Mouse (Mus musculus) hindbrain, embryonic 12.5 days (tissue): ENCODE results near the gene Ncbp1. TPM values are rescaled to one million over a fixed set of nuclear protein-coding genes. Genes with fewer than 3 reads are reported as not detected.
"Not testable (repeated sequence)": the region's sequence is repeated elsewhere in the genome, so short reads cannot be mapped to it uniquely, and the experiment has no call there.

ENCODE experiments used
- ATAC-seq: fragments of 200-750 bp; cut with Nextera tagmentation; 2 replicates; pipeline ENCODE4 v1.8.0; 2017; ENCODE audit warnings: moderate TSS enrichment; ENCODE audit not compliant: low FRiP score
- H3K27ac ChIP-seq: fragments of 300-500 bp; sonication (generic); 2 replicates; pipeline ENCODE4 v1.5.1; 2016; ENCODE audit warnings: mild to moderate bottlenecking
- H3K27me3 ChIP-seq: fragments of 300-500 bp; sonication (generic); 2 replicates; pipeline ENCODE4 v1.6.1; 2016; ENCODE audit warnings: mild to moderate bottlenecking
- H3K36me3 ChIP-seq: fragments of 300-500 bp; sonication (generic); 2 replicates; pipeline ENCODE4 v1.6.1; 2016; ENCODE audit warnings: mild to moderate bottlenecking
- H3K4me1 ChIP-seq: fragments of 300-500 bp; sonication (generic); 2 replicates; pipeline ENCODE4 v1.6.1; 2016
- H3K4me2 ChIP-seq: fragments of 300-500 bp; sonication (generic); replicated peaks from 2 replicates; pipeline ENCODE4 v1.6.1; 2016; ENCODE audit warnings: mild to moderate bottlenecking
- H3K4me3 ChIP-seq: fragments of 300-500 bp; sonication (generic); 2 replicates; pipeline ENCODE4 v1.5.1; 2016; ENCODE audit warnings: mild to moderate bottlenecking
- H3K9ac ChIP-seq: fragments of 300-500 bp; sonication (generic); 2 replicates; pipeline ENCODE4 v1.6.1; 2016; ENCODE audit warnings: mild to moderate bottlenecking, moderate library complexity
- H3K9me3 ChIP-seq: fragments of 300-500 bp; sonication (generic); replicated peaks from 2 replicates; pipeline ENCODE4 v1.6.1; 2016; ENCODE audit warnings: mild to moderate bottlenecking
- WGBS: fragments of 180-500 bp; shearing (Covaris S2); methylation state at CpG from one replicate; pipeline ENCODE4 v1.1.7; 2016; 5-methylcytosine and 5-hydroxymethylcytosine counted together
- polyA plus RNA-seq: library from polyadenylated mRNA; unstranded; fragments of >200 nt; fragmentation: Nextera tagmentation; extraction: Ambion mirVana; gene quantifications from 2 replicates; pipeline ENCODE4 v1.2.1, GENCODE M21; 2016

Ncbp1 gene
- polyA plus RNA-seq, 1 experiment from 2014 or later = 102 TPM

- no peaks in the 10 kb centered on the region for H3K4me1 ChIP-seq
- 89% methylated on average over 9 of the region's 9 CpGs for WGBS
- no peaks in the 10 kb centered on the region for H3K9me3 ChIP-seq
- no peak for ATAC-seq
- H3K9ac ChIP-seq = no peak overlapping the region
- H3K4me3 ChIP-seq = no peak overlapping the region
- peaks cover 80% of the 10 kb centered on the region for H3K36me3 ChIP-seq
- H3K4me2 ChIP-seq = no peak overlapping the region
- no peaks in the 10 kb centered on the region for H3K27me3 ChIP-seq
- H3K27ac ChIP-seq = no peak overlapping the region
Measured at GRCm38 (mm10) chr4:46185890-46186289, 47.5 kb downstream of the Ncbp1 start.

GRCm38 (mm10) chr4:46186466-46186865 lies 48.1 kb downstream of the Ncbp1 start:
- no peak overlapping the region for H3K4me2 ChIP-seq
- no peaks in the 10 kb centered on the region for H3K27me3 ChIP-seq
- ATAC-seq = no peak
- H3K4me3 ChIP-seq = no peak overlapping the region
- H3K36me3 ChIP-seq = peaks cover 77% of the 10 kb centered on the region
- H3K9ac ChIP-seq = no peak overlapping the region
- H3K9me3 ChIP-seq = no peaks in the 10 kb centered on the region
- no peaks in the 10 kb centered on the region for H3K4me1 ChIP-seq
- WGBS = 71% methylated on average over 3 of the region's 3 CpGs
- H3K27ac ChIP-seq = no peak overlapping the region

- not testable (repeated sequence) for H3K4me2 ChIP-seq, H3K27ac ChIP-seq, H3K27me3 ChIP-seq, ATAC-seq, H3K9ac ChIP-seq, H3K9me3 ChIP-seq, H3K4me3 ChIP-seq
- H3K36me3 ChIP-seq = peaks cover 28% of the 10 kb centered on the region
- peaks cover 19% of the 10 kb centered on the region for H3K4me1 ChIP-seq
Measured at GRCm38 (mm10) chr4:46192011-46192410, 53.6 kb downstream of the Ncbp1 start.

- Histone ChIP-seq H3K4me3 (peak within 1 kb of the TSS; percentile 94), H3K9me3 (no peaks in the 10 kb centered on the region), H3K9ac (peak within 1 kb of the TSS; percentile 95), H3K27ac (peak within 1 kb of the TSS; percentile 93), H3K4me1 (peaks cover 19% of the 10 kb centered on the region), H3K4me2 (peak within 1 kb of the TSS; percentile 59), H3K36me3 (0 out of 2 replicates have a peak, but pooled peaks cover 2% of the 10 kb centered on the region), H3K27me3 (peaks cover 6% of the 10 kb centered on the region)
- ATAC-seq = peak; percentile 94
- under 1% methylated on average over 68 of the region's 70 CpGs for WGBS
Measured at GRCm38 (mm10) chr4:46195781-46196487, 57.5 kb downstream of the Ncbp1 start, which contains the start of gene Xpa. Xpa (minus strand) TSS chr4:46196311.

GRCm38 (mm10) chr4:46196513-46196912 lies 58.1 kb downstream of the Ncbp1 start:
- Histone ChIP-seq H3K4me1 (peaks cover 19% of the 10 kb centered on the region), H3K27ac (peak overlapping the region; percentile 93), H3K27me3 (peaks cover 8% of the 10 kb centered on the region), H3K36me3 (no peaks in the 10 kb centered on the region), H3K4me2 (peak overlapping the region; percentile 59), H3K9me3 (no peaks in the 10 kb centered on the region), H3K9ac (peak overlapping the region; percentile 95), H3K4me3 (peak overlapping the region; percentile 94)
- 46% methylated on average over 6 of the region's 6 CpGs for WGBS
- ATAC-seq = peak; percentile 27

GRCm38 (mm10) chr4:46198064-46198463 lies 59.7 kb downstream of the Ncbp1 start:
- H3K27me3 ChIP-seq = peaks cover 19% of the 10 kb centered on the region
- no peaks in the 10 kb centered on the region for H3K36me3 ChIP-seq
- no peaks in the 10 kb centered on the region for H3K9me3 ChIP-seq
- WGBS = 73% methylated on average over 5 of the region's 5 CpGs
- H3K4me1 ChIP-seq = peaks cover 26% of the 10 kb centered on the region
- H3K9ac ChIP-seq = no peak overlapping the region
- no peak overlapping the region for H3K4me2 ChIP-seq
- H3K27ac ChIP-seq = no peak overlapping the region
- no peak overlapping the region for H3K4me3 ChIP-seq
- no peak for ATAC-seq

GRCm38 (mm10) chr4:46201834-46202561 lies 63.6 kb downstream of the Ncbp1 start:
- Histone ChIP-seq H3K9ac (peak overlapping the region; percentile 58; the same call in 1 of the 2 replicates), H3K27me3 (peaks cover 24% of the 10 kb centered on the region), H3K36me3 (no peaks in the 10 kb centered on the region), H3K27ac (no peak overlapping the region), H3K4me1 (peaks cover 7% of the 10 kb centered on the region), H3K9me3 (no peaks in the 10 kb centered on the region; the same call in 1 of the 2 replicates), H3K4me3 (peak overlapping the region; percentile 30), H3K4me2 (peak overlapping the region; percentile 55)
- WGBS = 8% methylated on average over 7 of the region's 7 CpGs
- ATAC-seq = peak; percentile 67

- Histone ChIP-seq H3K9me3 (no peaks in the 10 kb centered on the region; the same call in 1 of the 2 replicates), H3K27me3 (peaks cover 24% of the 10 kb centered on the region), H3K27ac (peak overlapping the region; percentile 62), H3K9ac (peak overlapping the region; percentile 58), H3K4me1 (peaks cover 7% of the 10 kb centered on the region), H3K4me3 (peak overlapping the region; percentile 30), H3K36me3 (no peaks in the 10 kb centered on the region), H3K4me2 (peak overlapping the region; percentile 55)
- peak; percentile 67 for ATAC-seq
- WGBS = 6% methylated on average over 23 of the region's 23 CpGs
Measured at GRCm38 (mm10) chr4:46202562-46203126, 64.2 kb downstream of the Ncbp1 start.

- Histone ChIP-seq H3K9ac (no peak overlapping the region), H3K27ac (no peak overlapping the region), H3K27me3 (no peaks in the 10 kb centered on the region), H3K36me3 (no peaks in the 10 kb centered on the region), H3K9me3 (no peaks in the 10 kb centered on the region), H3K4me1 (no peaks in the 10 kb centered on the region), H3K4me2 (no peak overlapping the region), H3K4me3 (no peak overlapping the region)
- 87% methylated on average over 3 of the region's 3 CpGs for WGBS
- ATAC-seq = no peak
Measured at GRCm38 (mm10) chr4:46221090-46221489, 82.7 kb downstream of the Ncbp1 start.

Other genes starting within 250 kb of the Ncbp1 start
- 0.31 and 1.2 TPM in 2 replicates for gene Ccdc180, start 248.3 kb upstream of the Ncbp1 start, polyA plus RNA-seq
- 17.6 and 20.4 TPM in 2 replicates for gene Tdrd7, start 173.3 kb upstream of the Ncbp1 start, polyA plus RNA-seq
- 4.8 and 5.1 TPM in 2 replicates for gene Tmod1, start 99.7 kb upstream of the Ncbp1 start, polyA plus RNA-seq
- gene Tstd2, start 81 bp downstream of the Ncbp1 start, polyA plus RNA-seq = 55.6 and 56.1 TPM in 2 replicates
- 31.3 and 33.1 TPM in 2 replicates for gene Xpa, start 57.7 kb downstream of the Ncbp1 start, polyA plus RNA-seq
- 0.09 TPM in 1 of 2 replicates, not detected in the other for gene Foxe1, start 205.0 kb downstream of the Ncbp1 start, polyA plus RNA-seq